Mouse (Mus musculus) neutrophil, adult 5-6 weeks (primary cell): ENCODE measurements around the gene Spryd3. TPM values are rescaled to one million over a fixed set of nuclear protein-coding genes. Genes with fewer than 3 reads are reported as not detected.
A peak's percentile ranks its signal among the peaks of the same experiment; 100 is the strongest.

ENCODE experiments used
- ATAC-seq: fragments of 151-379, 151-347 bp; 2 replicates; pipeline ENCODE4 v1.8.0; 2017; ENCODE audit warnings: mild to moderate bottlenecking, moderate TSS enrichment; ENCODE audit not compliant: insufficient number of reproducible peaks, poor library complexity, low FRiP score, severe bottlenecking; ENCODE audit errors: extremely low read depth
- total RNA-seq: library from RNA; stranded (forward); fragments of 200-1000 nt; gene quantifications from 2 replicates; pipeline ENCODE4 v1.2.3, GENCODE M21; 2017

Spryd3 gene
- total RNA-seq, 1 experiment from 2014 or later, result 56.1 TPM

DNA sequence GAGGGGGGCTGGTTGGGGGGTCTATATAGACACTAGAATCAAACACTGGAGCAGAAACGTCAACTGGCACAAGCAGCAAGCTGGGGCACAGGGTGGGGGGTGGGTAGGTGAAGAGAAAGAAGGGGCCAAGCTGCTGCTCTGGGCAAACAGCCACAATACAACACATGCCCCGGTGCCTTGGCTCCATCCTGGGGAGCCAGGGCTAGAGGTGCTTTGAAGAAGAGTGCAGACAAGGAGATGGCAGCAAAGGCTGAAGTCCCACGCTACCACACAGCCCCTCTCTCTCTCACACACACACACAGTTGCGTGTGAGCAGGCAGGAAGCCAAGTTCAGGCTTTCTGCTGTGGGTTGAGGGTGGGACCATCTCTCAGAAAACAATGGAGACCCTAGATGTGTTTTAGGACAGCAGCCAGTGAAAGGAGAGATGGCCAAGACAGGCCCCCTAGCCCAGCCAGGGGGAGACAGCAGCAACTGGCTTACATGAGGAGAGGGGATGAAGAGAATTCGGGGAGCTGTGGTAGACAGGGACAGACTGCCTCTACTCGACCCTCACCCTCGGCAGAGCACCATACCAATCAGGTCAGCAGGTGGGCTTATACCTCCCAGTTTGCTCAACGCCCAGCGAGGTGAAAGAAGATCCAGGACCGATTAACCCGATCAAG, 19.1 kb downstream of the Spryd3 start:
- no peak for ATAC-seq

DNA sequence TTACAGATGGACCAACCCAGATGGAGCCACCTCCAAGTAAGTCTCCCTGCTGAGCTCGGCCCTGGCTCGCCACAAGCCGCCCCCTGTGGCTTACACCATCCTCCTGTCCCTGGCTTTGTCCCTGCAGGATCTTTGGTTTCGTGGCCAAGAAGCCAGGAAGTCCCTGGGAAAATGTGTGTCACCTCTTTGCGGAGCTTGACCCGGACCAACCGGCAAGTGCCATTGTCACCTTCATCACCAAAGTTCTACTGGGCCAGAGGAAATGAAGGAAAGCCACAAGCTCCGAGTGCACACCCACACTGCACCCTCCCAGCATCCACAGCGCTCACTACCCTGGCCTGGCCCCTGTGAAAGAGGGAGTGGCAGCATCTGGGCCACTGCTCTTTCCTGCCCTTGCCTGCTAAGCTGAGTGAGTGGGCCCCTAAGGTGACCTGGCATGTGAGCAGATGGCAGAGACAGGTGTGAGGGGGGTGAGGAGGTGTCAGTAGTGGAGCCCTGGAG, 20.3 kb downstream of the Spryd3 start:
- ATAC-seq, result no peak

DNA sequence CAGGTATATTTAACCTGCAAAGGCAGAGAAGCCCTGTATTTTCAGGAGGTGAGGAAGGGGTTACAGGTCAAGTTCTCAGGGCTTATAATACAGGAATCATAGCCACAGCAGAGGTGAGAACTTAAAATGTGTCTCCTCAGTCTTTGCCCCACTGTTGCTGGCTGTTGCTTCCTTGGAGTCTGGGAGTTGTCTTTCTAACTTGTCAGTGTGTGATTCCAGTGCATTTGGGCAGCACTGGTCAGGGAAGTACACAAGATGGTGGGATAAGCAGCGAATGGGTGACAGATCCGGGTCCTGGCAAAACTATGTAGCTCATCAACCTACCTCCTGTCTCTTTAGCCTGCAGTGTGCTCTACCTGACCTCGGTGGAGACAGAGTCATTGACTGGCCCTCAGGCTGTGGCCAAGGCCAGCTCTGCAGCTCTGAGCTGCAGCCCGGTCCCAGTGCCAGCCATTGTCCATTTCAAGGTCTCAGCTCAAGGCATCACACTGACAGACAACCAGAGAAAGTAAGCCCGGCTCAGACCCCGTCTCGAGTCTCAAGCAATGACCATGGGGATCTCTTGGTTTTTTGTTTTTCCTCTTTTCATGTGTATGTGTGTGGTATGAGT, 21.3 kb downstream of the Spryd3 start:
- ATAC-seq, result no peak

DNA sequence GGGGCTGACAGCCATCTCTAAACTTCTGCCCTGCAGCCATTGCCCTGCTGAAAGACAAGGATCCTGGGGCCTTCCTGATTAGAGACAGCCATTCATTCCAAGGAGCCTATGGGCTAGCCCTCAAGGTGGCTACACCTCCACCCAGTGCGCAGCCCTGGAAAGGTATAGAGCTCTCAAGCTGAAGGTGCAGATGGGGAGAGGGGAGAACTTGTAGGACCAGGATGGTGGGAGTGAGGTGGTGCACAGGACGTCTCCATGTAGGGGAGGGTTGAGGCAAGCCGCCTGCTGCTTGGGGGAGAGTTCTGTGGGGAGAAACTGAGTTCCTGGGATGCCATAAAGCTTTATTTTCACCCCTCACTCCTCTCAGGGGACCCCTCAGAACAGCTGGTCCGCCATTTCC, 22.4 kb downstream of the Spryd3 start:
- ATAC-seq, result no peak

DNA sequence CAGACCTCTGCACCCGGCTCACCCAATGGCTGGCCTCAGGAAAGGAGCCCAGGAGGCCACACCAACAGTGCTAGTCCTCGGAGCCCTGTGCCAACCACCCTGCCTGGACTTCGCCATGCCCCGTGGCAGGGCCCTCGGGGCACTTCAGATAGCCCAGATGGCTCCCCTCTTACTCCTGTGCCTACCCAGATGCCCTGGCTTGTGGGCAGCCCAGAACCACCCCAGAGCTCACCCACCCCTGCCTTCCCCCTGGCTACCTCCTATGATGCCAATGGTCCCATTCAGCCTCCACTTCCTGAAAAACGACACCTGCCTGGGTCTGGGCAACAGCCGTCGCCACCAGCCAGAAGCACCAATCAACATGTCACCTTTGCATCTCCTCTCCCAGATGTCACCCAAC, 23.2 kb downstream of the Spryd3 start:
- no peak for ATAC-seq

DNA sequence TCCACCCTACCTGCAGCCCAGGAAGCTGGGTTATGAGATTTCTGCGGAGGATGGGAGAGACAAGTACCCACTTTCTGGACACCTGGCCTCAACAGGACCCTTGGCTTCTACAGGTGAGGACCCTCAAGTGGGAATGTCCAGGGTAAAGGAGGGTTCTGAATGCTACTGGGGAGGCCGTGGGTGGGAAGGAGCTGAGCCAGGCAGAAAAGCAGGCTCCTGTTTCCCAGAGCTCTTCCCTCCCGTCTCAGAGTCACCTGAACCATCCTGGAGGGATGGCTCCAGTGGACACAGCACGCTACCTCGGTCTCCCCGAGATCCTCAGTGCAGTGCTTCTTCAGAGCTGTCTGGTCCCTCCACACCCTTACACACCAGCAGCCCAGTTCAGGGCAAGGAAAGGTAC, 23.9 kb downstream of the Spryd3 start:
- no peak for ATAC-seq

DNA sequence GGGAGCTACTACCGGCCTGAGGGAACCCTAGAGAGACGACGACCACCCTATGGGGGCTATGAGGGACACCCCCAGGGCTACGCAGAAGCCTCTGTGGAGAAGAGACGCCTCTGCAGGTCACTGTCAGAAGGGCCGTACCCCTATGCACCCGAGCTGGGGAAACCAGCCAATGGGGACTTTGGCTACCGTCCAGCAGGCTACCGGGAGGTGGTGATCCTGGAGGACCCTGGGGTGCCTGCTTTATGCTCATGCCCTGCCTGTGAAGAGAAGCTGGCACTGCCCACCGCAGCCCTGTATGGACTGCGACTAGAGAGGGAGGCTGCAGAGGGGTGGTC, 24.6 kb downstream of the Spryd3 start:
- no peak for ATAC-seq

DNA sequence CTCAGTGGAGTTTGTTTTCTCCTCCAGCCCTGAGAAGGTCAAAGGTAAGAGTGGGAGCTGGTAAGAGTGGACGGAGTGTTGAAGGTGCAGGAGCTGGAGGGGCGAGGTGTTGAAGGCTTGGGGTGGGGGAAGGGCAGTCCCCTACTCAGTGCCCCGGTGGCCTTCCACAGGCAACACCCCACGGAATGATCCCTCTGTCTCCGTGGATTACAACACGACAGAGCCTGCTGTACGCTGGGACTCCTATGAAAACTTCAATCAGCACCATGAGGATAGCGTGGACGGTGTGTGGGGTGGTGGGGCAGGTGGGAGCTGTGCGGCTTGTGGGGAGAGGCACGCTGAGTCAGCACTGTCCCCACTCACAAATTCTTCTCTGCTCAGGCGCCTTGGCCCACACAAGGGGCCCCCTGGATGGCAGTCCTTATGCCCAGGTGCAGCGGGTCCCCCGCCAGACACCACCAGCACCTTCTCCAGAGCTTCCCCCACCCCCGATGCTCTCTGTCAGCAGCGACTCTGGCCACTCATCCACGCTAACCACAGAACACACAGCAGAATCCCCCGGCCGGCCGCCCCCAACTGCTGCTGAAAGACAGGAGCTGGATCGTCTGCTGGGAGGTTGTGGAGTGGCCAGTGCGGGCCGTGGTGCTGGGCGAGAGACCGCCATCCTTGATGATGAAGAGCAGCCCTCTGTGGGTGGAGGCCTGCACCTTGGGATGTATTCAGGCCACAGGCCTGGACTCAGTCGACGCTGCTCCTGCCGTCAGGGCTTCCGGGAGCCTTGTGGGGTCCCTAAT, 25.1 kb downstream of the Spryd3 start:
- no peak for ATAC-seq

DNA sequence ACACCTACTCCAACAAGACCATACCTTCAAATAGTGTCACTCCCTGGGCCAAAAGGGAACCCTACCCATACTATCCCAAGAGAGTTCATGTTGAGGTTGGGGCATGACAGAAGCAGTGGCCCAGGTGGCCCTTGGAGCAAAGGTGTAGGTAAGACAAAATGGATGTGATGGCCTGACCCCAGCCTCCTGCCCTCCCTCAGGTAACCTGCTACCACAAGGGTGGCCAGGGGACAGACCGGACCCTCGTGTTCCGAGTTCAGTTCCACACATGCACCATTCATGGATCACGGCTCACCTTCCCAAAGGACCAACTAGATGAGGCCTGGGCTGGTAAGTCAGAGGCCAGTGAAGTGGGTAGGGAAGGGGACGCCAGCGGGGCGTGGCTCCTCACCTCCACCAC, 25.8 kb downstream of the Spryd3 start:
- no peak for ATAC-seq

DNA sequence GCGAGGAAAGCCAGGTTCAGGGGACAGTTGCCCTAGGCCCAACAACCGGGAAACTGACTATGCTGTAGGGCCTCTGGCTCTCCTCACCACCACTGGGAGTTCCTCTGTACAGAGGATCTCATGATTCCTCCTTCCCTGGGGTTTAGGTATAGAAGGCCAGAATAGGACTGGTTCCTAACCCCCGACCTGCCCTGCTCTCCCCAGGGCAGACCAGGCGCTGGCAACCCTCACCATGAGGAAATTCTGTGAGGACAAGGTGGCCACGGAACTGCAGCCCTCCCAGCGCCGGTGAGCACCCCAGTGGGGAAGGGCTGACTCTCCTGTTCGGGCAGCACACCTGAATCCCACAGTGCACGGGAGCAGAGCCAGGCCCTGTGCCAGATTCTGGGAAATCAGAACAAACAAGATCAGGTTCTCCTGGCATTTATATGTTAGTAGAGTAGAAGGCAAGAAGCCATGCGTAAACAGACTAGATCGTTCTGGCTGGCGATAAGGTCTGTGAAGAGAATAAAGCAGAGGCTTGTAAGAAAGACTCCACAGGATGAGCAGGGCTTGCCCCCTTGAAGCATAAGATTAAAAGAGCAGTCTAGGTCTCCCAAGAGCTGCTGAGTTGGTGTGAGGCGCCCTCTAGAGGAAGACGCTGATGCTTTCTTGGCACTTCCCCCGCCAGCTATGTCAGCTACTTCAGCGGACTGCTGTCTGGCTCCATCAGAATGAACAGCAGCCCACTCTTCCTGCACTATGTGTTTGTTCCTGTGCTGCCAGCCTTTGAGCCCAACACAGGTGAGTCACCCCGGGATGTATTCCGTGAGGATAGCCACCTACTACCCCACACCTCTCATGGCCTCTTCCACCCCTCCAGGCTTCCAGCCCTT, 27.1 kb downstream of the Spryd3 start:
- peak; percentile 44; the same call in 1 of the 2 replicates for ATAC-seq

DNA sequence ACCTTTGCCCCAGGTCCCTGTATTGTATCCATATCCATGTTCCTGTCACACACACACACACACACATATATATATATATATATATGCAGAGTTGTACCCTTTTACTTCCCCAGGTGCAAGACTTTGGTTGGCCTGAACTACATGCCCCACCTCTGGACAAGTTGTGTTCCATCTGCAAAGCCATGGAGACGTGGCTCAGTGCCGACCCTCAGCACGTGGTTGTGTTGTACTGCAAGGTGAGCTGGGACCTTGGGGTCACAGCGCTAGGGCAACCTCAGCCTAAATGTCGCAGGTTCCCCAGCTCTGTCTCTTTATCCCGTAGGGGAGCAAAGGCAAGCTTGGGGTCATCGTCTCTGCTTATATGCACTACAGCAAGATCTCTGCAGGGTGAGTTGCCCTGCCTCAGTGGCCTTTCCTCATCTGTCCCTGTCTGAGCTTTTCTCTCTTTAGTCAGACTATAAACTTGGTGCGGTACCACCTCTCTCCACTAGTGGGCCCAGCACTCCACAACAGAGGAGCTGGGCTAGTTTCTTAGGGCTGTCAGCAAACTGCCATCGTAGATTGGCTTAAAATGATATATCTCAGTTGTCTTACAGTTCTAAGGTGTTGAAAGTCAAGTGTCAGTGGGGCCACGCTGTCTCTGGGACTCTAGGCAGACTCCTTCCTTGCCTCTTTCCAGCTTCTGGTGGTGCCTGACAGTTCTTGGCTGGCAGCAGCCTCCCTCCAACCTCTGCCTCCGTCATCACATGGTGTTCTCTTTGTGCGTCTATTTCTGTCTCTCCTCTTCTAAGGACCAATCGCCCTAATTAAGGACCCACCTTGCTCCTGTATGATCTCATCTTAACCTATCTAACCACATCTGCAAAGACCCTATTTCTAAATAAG, 28.1 kb downstream of the Spryd3 start:
- ATAC-seq, result peak; percentile 43; the same call in 1 of the 2 replicates

DNA sequence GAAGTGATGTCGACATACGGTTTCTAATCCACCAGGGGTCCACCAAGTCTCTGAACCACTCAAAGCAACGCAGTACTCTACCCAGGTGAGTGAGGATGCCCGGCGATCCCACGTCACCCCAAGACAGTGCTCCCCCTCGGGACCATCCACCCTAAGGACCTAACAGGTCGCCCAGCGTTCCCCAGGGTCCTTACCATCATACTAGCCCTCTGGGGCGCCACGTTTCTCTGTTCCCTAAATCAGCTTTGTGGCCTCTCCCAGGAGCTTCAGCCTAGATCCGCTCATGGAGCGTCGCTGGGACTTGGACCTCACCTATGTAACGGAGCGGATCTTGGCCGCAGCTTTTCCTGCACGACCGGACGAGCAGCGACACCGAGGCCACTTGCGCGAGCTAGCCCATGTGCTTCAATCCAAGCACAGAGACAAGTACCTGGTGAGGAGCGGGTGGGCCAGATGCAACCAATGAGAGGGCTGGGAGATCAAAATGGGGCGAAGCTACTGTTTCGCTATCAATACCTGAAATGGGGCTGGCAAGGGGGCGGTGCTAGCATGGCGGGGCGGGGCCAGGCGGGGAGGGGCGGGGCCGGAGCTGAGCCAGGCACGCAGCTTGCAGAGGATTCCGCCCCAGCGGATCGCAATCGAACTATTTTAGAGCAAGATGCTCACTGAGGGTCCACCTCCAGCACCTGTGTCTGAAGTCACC, 29.1 kb downstream of the Spryd3 start:
- no peak for ATAC-seq

DNA sequence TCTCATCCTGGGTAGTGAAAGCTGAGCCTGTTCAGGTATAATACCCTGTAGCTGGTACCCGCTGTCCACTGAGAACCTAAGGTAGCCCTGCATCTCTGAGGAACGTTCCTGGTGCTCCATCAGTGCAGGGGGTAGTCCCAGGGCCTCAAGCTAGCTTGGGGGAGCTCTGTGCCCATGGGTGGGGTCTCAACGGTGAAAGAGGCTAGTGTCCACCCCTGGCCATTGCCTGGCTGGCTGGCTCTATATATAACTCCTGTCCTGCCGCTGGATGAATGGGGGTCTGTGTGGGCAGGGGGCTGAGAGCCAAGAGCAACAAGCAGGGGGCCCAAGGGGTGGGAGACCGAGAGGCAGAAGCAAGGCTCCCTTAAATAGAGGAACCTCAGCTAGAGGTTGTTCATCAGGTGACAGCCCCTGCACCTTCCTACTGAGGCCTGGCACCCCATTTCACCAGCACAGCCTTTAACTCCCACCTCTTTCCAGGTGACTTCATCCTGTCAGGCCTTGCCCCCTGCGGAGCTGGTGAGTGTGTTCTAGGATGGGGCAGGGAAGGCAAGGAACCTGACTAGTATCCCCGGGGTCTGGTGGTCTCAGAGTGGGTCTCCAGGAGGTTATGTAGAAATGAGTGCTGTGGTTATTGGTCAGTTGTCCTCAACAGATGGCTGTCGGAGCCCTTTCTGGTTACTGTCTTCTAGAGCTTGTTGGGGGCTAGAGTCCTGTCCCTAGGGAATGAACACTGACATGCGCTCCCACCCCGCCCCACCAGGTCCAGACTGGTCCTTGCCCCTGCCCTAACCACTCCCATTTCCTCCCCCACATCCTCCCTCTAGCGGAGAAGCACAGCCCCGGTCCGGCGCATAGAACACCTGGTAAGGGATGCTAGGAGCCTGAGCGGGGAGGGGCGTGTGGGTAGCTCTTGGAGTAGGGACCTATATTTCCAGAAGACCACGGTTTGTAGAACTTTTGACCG, 30.0 kb downstream of the Spryd3 start:
- no peak for ATAC-seq

DNA sequence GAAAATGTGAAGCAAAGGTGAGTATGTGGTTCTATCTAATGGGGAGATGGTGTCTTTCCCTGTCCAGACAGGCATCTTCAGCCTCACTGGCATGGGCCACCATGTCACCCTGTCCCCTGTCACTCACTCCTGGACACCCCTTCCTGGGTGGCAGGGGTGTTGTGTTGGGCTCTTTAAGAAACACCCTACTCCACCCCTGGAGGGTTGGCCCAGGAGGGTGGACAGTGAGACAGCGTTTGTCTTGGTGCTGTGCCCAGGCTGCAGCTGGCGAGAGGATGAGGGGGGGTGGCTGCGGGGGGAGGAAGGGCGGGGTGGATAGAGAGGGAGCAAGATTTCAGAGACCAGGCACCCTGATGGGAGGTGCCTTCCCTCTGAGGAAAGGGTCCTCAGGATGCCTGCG, 30.7 kb downstream of the Spryd3 start:
- ATAC-seq, result no peak

DNA sequence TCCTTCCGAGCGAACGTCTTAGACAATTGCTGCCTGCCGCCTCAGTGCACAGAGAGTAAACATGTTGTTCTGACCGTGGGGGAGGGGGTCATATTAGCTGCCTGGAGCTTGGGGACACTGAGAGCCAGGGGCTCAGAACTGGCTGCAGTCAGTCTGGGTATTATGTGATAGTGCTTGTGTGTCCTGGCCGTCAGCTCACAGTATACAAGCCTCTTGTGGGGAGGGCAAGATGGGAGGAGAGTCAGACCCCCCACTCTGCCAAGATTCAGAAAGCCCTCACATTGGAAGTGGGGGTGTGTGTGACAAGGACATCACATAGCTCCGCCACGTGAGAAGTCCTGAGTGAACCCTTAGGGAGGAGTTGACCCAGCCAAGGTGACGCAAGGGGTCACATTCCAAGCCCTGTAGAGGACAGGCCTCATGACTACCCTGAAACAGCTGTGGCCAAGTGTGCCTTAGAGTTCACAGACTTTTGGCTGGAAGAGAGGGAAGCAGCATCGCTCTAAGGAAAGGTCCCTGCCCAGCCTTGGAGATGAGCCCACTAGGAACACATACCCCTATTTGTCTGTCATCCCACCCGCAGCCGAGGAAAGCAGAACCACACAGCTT, 32.0 kb downstream of the Spryd3 start:
- no peak for ATAC-seq

DNA sequence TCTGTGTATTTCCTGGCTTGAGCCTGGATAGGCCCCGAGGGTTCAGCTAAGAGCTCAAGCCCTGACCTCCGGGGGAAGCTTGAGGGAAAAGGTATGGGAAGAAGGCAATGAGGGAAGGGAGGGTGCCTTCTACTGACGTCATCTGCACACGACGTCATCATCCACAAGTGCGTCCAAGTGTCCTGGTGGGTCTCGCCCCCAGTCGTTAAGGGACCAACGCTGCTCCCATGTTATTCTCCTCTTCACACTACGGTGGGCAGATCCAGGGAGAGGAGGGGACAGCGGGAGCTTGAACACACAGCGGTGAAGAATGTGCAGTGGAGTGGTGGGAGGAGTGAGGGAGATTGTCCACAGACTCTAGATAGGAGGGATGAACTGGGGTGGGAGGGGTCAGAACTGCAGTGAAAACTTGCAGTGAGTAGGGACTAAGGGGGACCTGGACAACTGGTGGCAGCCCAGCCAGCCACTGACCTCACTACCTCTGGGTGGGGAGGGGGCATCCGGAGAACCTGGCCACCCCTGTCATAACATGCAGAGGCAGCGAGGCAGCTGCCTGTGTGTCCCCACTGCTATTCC, 32.6 kb downstream of the Spryd3 start:
- no peak for ATAC-seq
